Mouse (Mus musculus) retina, postnatal 7 days (tissue): ENCODE results near the gene Nrros.

Experiments
- DNase-seq: peaks from one replicate; pipeline ENCODE4 v3.0.0-alpha.2; 2012; ENCODE audit warnings: low read depth, low spot score

Gene Nrros

GRCm38 (mm10) chr16:32165281-32165821 lies at the start of gene Nrros:
Gene Nrros (minus strand): TSS chr16:32165594.
- no peak for DNase-seq

GRCm38 (mm10) chr16:32214804-32215576 lies 49.6 kb upstream of the Nrros start:
- DNase-seq: no peak

GRCm38 (mm10) chr16:32214156-32214555 lies 48.8 kb upstream of the Nrros start:
- no peak for DNase-seq

- DNase-seq: no peak
These were observed 39.5 kb upstream of the Nrros start for GRCm38 (mm10) chr16:32204902-32205301.

GRCm38 (mm10) chr16:32202681-32203080 lies 37.3 kb upstream of the Nrros start:
- DNase-seq: no peak

- DNase-seq: no peak
These were observed 35.6 kb upstream of the Nrros start for GRCm38 (mm10) chr16:32201004-32201325.

GRCm38 (mm10) chr16:32200256-32201003 lies 35.0 kb upstream of the Nrros start:
- no peak for DNase-seq

GRCm38 (mm10) chr16:32190011-32190441 lies 24.6 kb upstream of the Nrros start:
- no peak for DNase-seq

GRCm38 (mm10) chr16:32189109-32189508 lies 23.7 kb upstream of the Nrros start:
- no peak for DNase-seq

GRCm38 (mm10) chr16:32186056-32186455 lies 20.7 kb upstream of the Nrros start:
- DNase-seq: no peak

- DNase-seq: no peak
These were observed 14.0 kb upstream of the Nrros start, which contains the start of gene Bex6 for GRCm38 (mm10) chr16:32179333-32179901. Gene Bex6 (plus strand): TSS chr16:32179823.

- no peak for DNase-seq
These were observed 11.7 kb upstream of the Nrros start for GRCm38 (mm10) chr16:32176896-32177686.

GRCm38 (mm10) chr16:32175029-32175428 lies 9.6 kb upstream of the Nrros start:
- DNase-seq: no peak

GRCm38 (mm10) chr16:32174340-32175005 lies 9.1 kb upstream of the Nrros start:
- no peak for DNase-seq

- no peak for DNase-seq
These were observed 8.0 kb upstream of the Nrros start for GRCm38 (mm10) chr16:32173401-32173800.

GRCm38 (mm10) chr16:32171031-32171731 lies 5.8 kb upstream of the Nrros start:
- DNase-seq: no peak

- DNase-seq: no peak
These were observed 2.6 kb upstream of the Nrros start for GRCm38 (mm10) chr16:32167819-32168545.

GRCm38 (mm10) chr16:32164396-32165027 lies 882 bp downstream of the Nrros start:
- no peak for DNase-seq

- DNase-seq: no peak
These were observed 1.5 kb downstream of the Nrros start for GRCm38 (mm10) chr16:32163891-32164290.
